Mouse (Mus musculus) embryonic facial prominence, embryonic 14.5 days (tissue): ENCODE results near the gene Krr1. TPM values are rescaled to one million over a fixed set of nuclear protein-coding genes. Genes with fewer than 3 reads are reported as not detected.
A peak's percentile ranks its signal among the peaks of the same experiment; 100 is the strongest.

Source experiments
- ATAC-seq: fragments of 200-750 bp; cut with Nextera tagmentation; 2 replicates; pipeline ENCODE4 v1.8.0; 2017; ENCODE audit warnings: low read depth, moderate number of reproducible peaks, moderate TSS enrichment
- DNase-seq: peaks from one replicate; pipeline ENCODE4 v3.0.0-alpha.2; 2015; ENCODE audit warnings: low spot score
- H3K27ac ChIP-seq: fragments of 300-500 bp; sonication (generic); replicated peaks from 2 replicates; pipeline ENCODE4 v1.5.1; 2014; ENCODE audit warnings: low read depth, mild to moderate bottlenecking, low read length, moderate library complexity
- H3K27me3 ChIP-seq: fragments of 300-500 bp; sonication (generic); replicated peaks from 2 replicates; pipeline ENCODE4 v1.6.1; 2014; ENCODE audit warnings: low read length; ENCODE audit not compliant: control insufficient read depth, insufficient read depth
- H3K36me3 ChIP-seq: fragments of 300-500 bp; sonication (generic); 2 replicates; pipeline ENCODE4 v1.6.1; 2014; ENCODE audit warnings: low read length, mixed read lengths; ENCODE audit not compliant: control insufficient read depth, insufficient read depth
- H3K4me1 ChIP-seq: fragments of 300-500 bp; sonication (generic); 2 replicates; pipeline ENCODE4 v1.6.1; 2014; ENCODE audit warnings: antibody characterized with exemption, low read length; ENCODE audit not compliant: control insufficient read depth, insufficient read depth
- H3K4me2 ChIP-seq: fragments of 300-500 bp; sonication (generic); 2 replicates; pipeline ENCODE4 v1.6.1; 2014; ENCODE audit warnings: low read depth, mild to moderate bottlenecking, low read length, moderate library complexity, mixed read lengths
- H3K4me3 ChIP-seq: fragments of 300-500 bp; sonication (generic); 2 replicates; pipeline ENCODE4 v1.5.1; 2014; ENCODE audit warnings: low read depth, mild to moderate bottlenecking, low read length
- H3K9ac ChIP-seq: fragments of 300-500 bp; sonication (generic); 2 replicates; pipeline ENCODE4 v1.6.1; 2014; ENCODE audit warnings: low read depth, mild to moderate bottlenecking, low read length, moderate library complexity, mixed read lengths
- H3K9me3 ChIP-seq: fragments of 300-500 bp; sonication (generic); 2 replicates; pipeline ENCODE4 v1.6.1; 2016; ENCODE audit warnings: low read length; ENCODE audit not compliant: control insufficient read depth
- WGBS: fragments of 180-500 bp; shearing (Covaris S2); extraction: QIAGEN DNeasy Blood & Tissue Kit; methylation state at CpG from one replicate; pipeline ENCODE4 v1.1.7; 2014; 5-methylcytosine and 5-hydroxymethylcytosine counted together
- polyA plus RNA-seq: library from polyadenylated mRNA; unstranded; fragments of >200 nt; fragmentation: Nextera tagmentation; extraction: Ambion mirVana; gene quantifications from 2 replicates; pipeline ENCODE4 v1.2.1, GENCODE M21; 2014

The Krr1 gene
- polyA plus RNA-seq, 1 experiment from 2014 or later: 36.8 TPM

- H3K27me3 ChIP-seq: no peaks in the 10 kb centered on the region
- DNase-seq (peak; percentile 22), ATAC-seq (no peak)
- H3K4me3 ChIP-seq: no peak overlapping the region
- no peaks in the 10 kb centered on the region for H3K4me1 ChIP-seq
- H3K9ac ChIP-seq: no peak overlapping the region
- H3K27ac ChIP-seq: no peak overlapping the region
- no peak overlapping the region for H3K4me2 ChIP-seq
- 87% methylated on average over 11 of the region's 11 CpGs for WGBS
- H3K9me3 ChIP-seq: no peaks in the 10 kb centered on the region
- H3K36me3 ChIP-seq: no peaks in the 10 kb centered on the region
Observed at GRCm38 (mm10) chr10:111995803-111996548, 23.5 kb downstream of the Krr1 start.

GRCm38 (mm10) chr10:111996549-111996904, 24.1 kb downstream of the Krr1 start:
- Histone ChIP-seq H3K9ac (no peak overlapping the region), H3K4me1 (no peaks in the 10 kb centered on the region), H3K36me3 (no peaks in the 10 kb centered on the region), H3K27me3 (no peaks in the 10 kb centered on the region), H3K4me3 (no peak overlapping the region), H3K27ac (no peak overlapping the region), H3K4me2 (no peak overlapping the region), H3K9me3 (no peaks in the 10 kb centered on the region)
- DNase-seq: no peak
- 84% methylated on average over 7 of the region's 7 CpGs for WGBS
- no peak for ATAC-seq

- no peaks in the 10 kb centered on the region for H3K27me3 ChIP-seq
- ATAC-seq (no peak), DNase-seq (peak; percentile 20)
- 72% methylated on average over 8 of the region's 8 CpGs for whole genome bisulfite sequencing
- H3K9me3 ChIP-seq: no peaks in the 10 kb centered on the region
- no peak overlapping the region for H3K9ac ChIP-seq
- H3K27ac ChIP-seq: no peak overlapping the region
- no peak overlapping the region for H3K4me2 ChIP-seq
- no peak overlapping the region for H3K4me3 ChIP-seq
- H3K36me3 ChIP-seq: no peaks in the 10 kb centered on the region
- H3K4me1 ChIP-seq: no peaks in the 10 kb centered on the region
Observed at GRCm38 (mm10) chr10:111996911-111997347, 24.5 kb downstream of the Krr1 start.

GRCm38 (mm10) chr10:111997671-111998070, 25.2 kb downstream of the Krr1 start:
- ATAC-seq: no peak
- no peak for DNase-seq
- no peak overlapping the region for H3K4me2 ChIP-seq

GRCm38 (mm10) chr10:111999765-112000164, 27.3 kb downstream of the Krr1 start:
- Histone ChIP-seq H3K36me3 (no peaks in the 10 kb centered on the region), H3K4me2 (no peak overlapping the region), H3K27me3 (no peaks in the 10 kb centered on the region), H3K4me3 (no peak overlapping the region), H3K27ac (no peak overlapping the region), H3K9me3 (no peaks in the 10 kb centered on the region), H3K9ac (no peak overlapping the region), H3K4me1 (no peaks in the 10 kb centered on the region)
- ATAC-seq (no peak), DNase-seq (no peak)
- WGBS: 43% methylated on average over 3 of the region's 3 CpGs

More at GRCm38 (mm10) chr10:111997671-111998070, 25.2 kb downstream of the Krr1 start:
- no peaks in the 10 kb centered on the region for H3K36me3 ChIP-seq
- H3K27ac ChIP-seq: no peak overlapping the region
- H3K4me3 ChIP-seq: no peak overlapping the region
- no peak overlapping the region for H3K9ac ChIP-seq
- H3K9me3 ChIP-seq: no peaks in the 10 kb centered on the region
- H3K4me1 ChIP-seq: no peaks in the 10 kb centered on the region
- no peaks in the 10 kb centered on the region for H3K27me3 ChIP-seq

- Histone ChIP-seq H3K27ac (no peak overlapping the region), H3K4me3 (no peak overlapping the region), H3K4me2 (no peak overlapping the region), H3K27me3 (no peaks in the 10 kb centered on the region), H3K36me3 (no peaks in the 10 kb centered on the region), H3K9ac (no peak overlapping the region), H3K9me3 (no peaks in the 10 kb centered on the region), H3K4me1 (no peaks in the 10 kb centered on the region)
- 68% methylated on average over 5 of the region's 5 CpGs for WGBS
- ATAC-seq (no peak), DNase-seq (peak; percentile 24)
Observed at GRCm38 (mm10) chr10:112000568-112000967, 28.1 kb downstream of the Krr1 start.

GRCm38 (mm10) chr10:112001350-112001749, 28.9 kb downstream of the Krr1 start:
- DNase-seq (no peak), ATAC-seq (no peak)
- 80% methylated on average over 2 of the region's 2 CpGs for WGBS
- H3K4me3 ChIP-seq: no peak overlapping the region
- H3K9me3 ChIP-seq: no peaks in the 10 kb centered on the region
- H3K4me1 ChIP-seq: no peaks in the 10 kb centered on the region
- no peaks in the 10 kb centered on the region for H3K27me3 ChIP-seq
- no peak overlapping the region for H3K4me2 ChIP-seq
- H3K36me3 ChIP-seq: no peaks in the 10 kb centered on the region
- no peak overlapping the region for H3K9ac ChIP-seq
- H3K27ac ChIP-seq: no peak overlapping the region

- Histone ChIP-seq H3K9me3 (no peaks in the 10 kb centered on the region), H3K9ac (no peak overlapping the region), H3K27ac (no peak overlapping the region), H3K4me1 (no peaks in the 10 kb centered on the region), H3K36me3 (no peaks in the 10 kb centered on the region), H3K4me3 (no peak overlapping the region), H3K4me2 (no peak overlapping the region), H3K27me3 (no peaks in the 10 kb centered on the region)
- DNase-seq (no peak), ATAC-seq (no peak)
- 86% methylated on average over 9 of the region's 9 CpGs for WGBS
Observed at GRCm38 (mm10) chr10:112001756-112002520, 29.5 kb downstream of the Krr1 start.
